Mouse (Mus musculus) megakaryocyte, embryonic 14.5 days (primary cell): ENCODE results near the gene Fmnl1. TPM values are rescaled to one million over a fixed set of nuclear protein-coding genes. Genes with fewer than 3 reads are reported as not detected.

Source experiments
- H3K27me3 ChIP-seq: replicated peaks from 2 replicates; pipeline ENCODE3; 2012; ENCODE audit warnings: inconsistent platforms
- H3K36me3 ChIP-seq: replicated peaks from 2 replicates; pipeline ENCODE3; 2012; ENCODE audit warnings: low read length, inconsistent platforms, mixed read lengths
- H3K4me1 ChIP-seq: 2 replicates; pipeline ENCODE4 v1.6.1; 2012; ENCODE audit warnings: inconsistent platforms
- H3K4me3 ChIP-seq: replicated peaks from 2 replicates; pipeline ENCODE3; 2012; ENCODE audit warnings: moderate library complexity, mild to moderate bottlenecking, inconsistent platforms
- H3K9me3 ChIP-seq: 2 replicates; pipeline ENCODE4 v1.6.1; 2012; ENCODE audit warnings: inconsistent platforms
- FLI1 ChIP-seq: IDR thresholded peaks from 2 replicates; pipeline ENCODE4 v1.6.1; 2012; ENCODE audit warnings: low read length, inconsistent platforms, mixed read lengths
- GATA1 ChIP-seq: IDR thresholded peaks from 3 replicates; pipeline ENCODE4 v1.6.1; 2012; ENCODE audit warnings: mixed read lengths, low read length, inconsistent platforms, borderline replicate concordance
- polyA plus RNA-seq: library from polyadenylated mRNA; stranded (reverse); fragments of >175 nt; gene quantifications from 2 replicates; pipeline ENCODE4 v1.2.3, GENCODE M21; 2012; ENCODE audit warnings: low replicate concordance; ENCODE audit not compliant: insufficient read depth

Fmnl1 gene
- polyA plus RNA-seq, 1 experiment = 36.6 TPM

DNA sequence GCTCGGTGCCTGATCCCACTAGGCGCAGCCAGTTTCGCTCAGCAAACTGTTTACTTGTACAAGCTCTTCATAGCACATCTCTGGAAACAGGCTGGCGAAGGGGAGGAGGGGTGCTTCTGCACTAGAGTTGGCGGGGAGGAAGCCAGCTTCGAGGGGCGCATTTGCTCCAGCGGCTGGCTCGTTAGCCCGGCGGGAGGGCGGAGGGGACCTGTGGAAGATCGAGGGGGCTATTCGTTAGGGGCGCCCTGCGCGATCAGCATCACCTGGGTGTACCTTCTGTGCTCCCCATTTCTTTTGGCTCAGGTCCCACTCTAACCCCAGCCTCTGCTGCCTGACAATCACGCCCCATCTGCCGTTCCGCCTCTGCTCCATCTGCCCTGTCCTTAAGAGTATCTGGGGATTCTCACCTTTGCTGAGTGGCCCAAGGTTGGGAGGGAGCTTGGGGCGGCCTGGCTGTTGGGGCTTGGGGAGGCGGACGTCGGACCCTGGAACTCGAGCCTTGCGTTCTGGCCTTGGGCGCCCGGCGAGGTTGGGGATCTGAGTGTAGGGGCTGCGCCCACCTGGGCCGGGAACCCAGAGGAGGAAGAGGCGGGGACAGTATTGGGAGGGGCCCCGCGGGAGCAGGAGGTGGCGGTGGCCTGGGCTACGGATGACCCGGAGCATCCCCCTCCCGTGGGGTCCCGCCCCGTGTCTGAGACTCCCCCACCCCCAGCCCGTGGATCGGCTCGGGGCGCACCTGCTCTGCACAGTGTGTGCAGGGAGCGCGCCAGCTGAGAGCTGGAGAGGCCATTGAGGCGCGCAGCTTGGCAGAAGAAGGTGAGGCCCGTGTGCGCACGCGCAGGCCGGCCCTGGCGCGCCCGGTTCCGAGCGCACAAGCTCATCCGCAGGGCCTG is 28.2 kb downstream of the Fmnl1 start:
- TF ChIP-seq FLI1 (no peak), GATA1 (no peak)

GRCm38 (mm10) chr11:103201664-103202063 is 30.8 kb downstream of the Fmnl1 start:
- H3K4me3 ChIP-seq = no peak overlapping the region
- peaks cover 61% of the 10 kb centered on the region for H3K27me3 ChIP-seq
- peaks cover 19% of the 10 kb centered on the region for H3K4me1 ChIP-seq
- TF ChIP-seq FLI1 = no peak
- no peak for TF ChIP-seq GATA1
- H3K9me3 ChIP-seq = no peaks in the 10 kb centered on the region
- H3K36me3 ChIP-seq = peaks cover 25% of the 10 kb centered on the region

More for the DNA sequence above, 28.2 kb downstream of the Fmnl1 start:
- no peaks in the 10 kb centered on the region for H3K9me3 ChIP-seq
- H3K36me3 ChIP-seq = peaks cover 50% of the 10 kb centered on the region
- peaks cover 19% of the 10 kb centered on the region for H3K4me1 ChIP-seq
- peaks cover 64% of the 10 kb centered on the region for H3K27me3 ChIP-seq
- H3K4me3 ChIP-seq = no peak overlapping the region

DNA sequence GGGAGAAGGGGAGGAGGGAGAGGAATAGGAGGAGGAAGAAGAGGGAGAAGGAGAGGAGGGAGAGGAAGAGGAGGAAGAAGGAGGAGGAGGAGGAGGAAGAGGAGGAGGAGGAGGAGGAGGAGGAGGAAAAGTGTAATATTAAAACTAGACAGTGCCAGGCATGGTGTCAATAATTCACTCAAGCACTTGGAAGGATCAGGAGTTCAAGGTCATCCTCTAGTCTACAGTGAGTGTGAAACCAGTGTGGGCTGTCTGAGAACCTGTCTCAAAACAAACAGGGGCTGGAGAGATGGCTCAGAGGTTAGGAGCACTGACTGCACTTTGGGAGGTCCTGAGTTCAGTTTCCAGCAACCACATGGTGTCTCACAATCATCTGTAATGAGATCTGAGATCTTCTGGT is 31.5 kb downstream of the Fmnl1 start:
- no peak overlapping the region for H3K4me3 ChIP-seq
- peaks cover 18% of the 10 kb centered on the region for H3K36me3 ChIP-seq
- TF ChIP-seq GATA1 = no peak
- no peak for TF ChIP-seq FLI1
- no peaks in the 10 kb centered on the region for H3K9me3 ChIP-seq
- H3K4me1 ChIP-seq = peaks cover 19% of the 10 kb centered on the region
- peaks cover 56% of the 10 kb centered on the region for H3K27me3 ChIP-seq

- Histone ChIP-seq H3K27me3 (peaks cover 54% of the 10 kb centered on the region), H3K4me3 (no peak overlapping the region), H3K4me1 (peaks cover 18% of the 10 kb centered on the region), H3K9me3 (no peaks in the 10 kb centered on the region), H3K36me3 (no peaks in the 10 kb centered on the region)
- TF ChIP-seq GATA1 (no peak), FLI1 (no peak)
These were observed 35.3 kb downstream of the Fmnl1 start for GRCm38 (mm10) chr11:103206203-103206602.

- TF ChIP-seq GATA1 (no peak), FLI1 (no peak)
- H3K36me3 ChIP-seq = no peaks in the 10 kb centered on the region
- no peak within 1 kb of the TSS for H3K4me3 ChIP-seq
- peaks cover 5% of the 10 kb centered on the region; the same call in 1 of the 2 replicates for H3K4me1 ChIP-seq
- H3K9me3 ChIP-seq = peaks cover 4% of the 10 kb centered on the region
- peaks cover 56% of the 10 kb centered on the region for H3K27me3 ChIP-seq
These were observed 37.6 kb downstream of the Fmnl1 start, which contains the start of gene 1700023F06Rik for GRCm38 (mm10) chr11:103208458-103208857. TSS of gene 1700023F06Rik (minus strand) at chr11:103208558.

DNA sequence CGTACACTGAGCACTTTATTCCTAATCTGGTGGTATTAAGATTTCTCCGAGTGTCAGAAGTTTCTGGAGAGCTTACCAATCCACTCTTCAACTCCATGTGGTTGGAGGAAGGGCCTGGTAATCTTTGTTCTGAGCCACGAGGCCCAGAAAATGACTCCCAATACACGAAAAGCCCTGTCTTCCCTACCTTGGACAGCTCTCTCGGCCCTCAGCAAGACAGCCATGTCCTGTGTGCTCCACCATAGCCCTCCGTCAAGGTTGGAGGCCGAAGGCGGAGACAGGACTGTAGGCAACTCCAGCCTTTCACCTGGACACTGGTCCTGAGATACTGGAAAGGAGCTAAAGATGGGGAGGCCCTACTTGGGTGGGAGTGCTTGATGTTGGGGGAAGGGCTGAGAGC is 39.4 kb downstream of the Fmnl1 start:
- TF ChIP-seq GATA1 (no peak), FLI1 (no peak)
- Histone ChIP-seq H3K27me3 (peaks cover 60% of the 10 kb centered on the region), H3K4me1 (peaks cover 6% of the 10 kb centered on the region), H3K4me3 (no peak overlapping the region), H3K9me3 (peaks cover 10% of the 10 kb centered on the region), H3K36me3 (no peaks in the 10 kb centered on the region)

DNA sequence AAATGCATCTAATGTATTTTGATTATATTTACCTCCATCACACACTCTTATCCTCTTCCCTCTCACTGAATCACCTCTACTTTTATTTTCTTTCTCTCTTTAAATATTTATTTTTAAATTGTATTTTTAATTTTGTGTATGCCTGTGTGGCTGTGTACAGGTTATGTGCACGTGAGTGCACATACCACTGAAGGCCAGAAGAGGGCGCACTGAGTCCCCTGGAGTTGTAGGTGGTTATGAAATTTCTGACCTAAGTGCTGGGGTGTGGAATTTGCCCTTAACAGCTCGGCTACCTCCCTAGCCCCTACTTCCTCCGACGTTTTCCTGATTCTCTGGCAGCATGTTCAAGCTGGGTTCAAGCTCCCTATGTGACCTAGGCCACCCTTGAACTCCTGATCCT is 42.8 kb downstream of the Fmnl1 start:
- peaks cover 24% of the 10 kb centered on the region for H3K4me1 ChIP-seq
- peaks cover 72% of the 10 kb centered on the region for H3K27me3 ChIP-seq
- H3K36me3 ChIP-seq = no peaks in the 10 kb centered on the region
- H3K4me3 ChIP-seq = no peak overlapping the region
- TF ChIP-seq GATA1 = no peak
- no peak for TF ChIP-seq FLI1
- peaks cover 10% of the 10 kb centered on the region for H3K9me3 ChIP-seq

- no peak overlapping the region for H3K4me3 ChIP-seq
- TF ChIP-seq FLI1 = no peak
- no peak for TF ChIP-seq GATA1
- H3K9me3 ChIP-seq = peaks cover 10% of the 10 kb centered on the region
- peaks cover 10% of the 10 kb centered on the region for H3K36me3 ChIP-seq
- peaks cover 23% of the 10 kb centered on the region for H3K4me1 ChIP-seq
- peaks cover 72% of the 10 kb centered on the region for H3K27me3 ChIP-seq
These were observed 44.4 kb downstream of the Fmnl1 start for GRCm38 (mm10) chr11:103215355-103215754.

GRCm38 (mm10) chr11:103217790-103218516 is 47.0 kb downstream of the Fmnl1 start, which contains the start of gene Spata32:
TSS of gene Spata32 (minus strand) at chr11:103218432.
- TF ChIP-seq GATA1 (no peak), FLI1 (no peak)
- peaks cover 23% of the 10 kb centered on the region for H3K4me1 ChIP-seq
- H3K9me3 ChIP-seq = peaks cover 10% of the 10 kb centered on the region
- H3K36me3 ChIP-seq = peaks cover 22% of the 10 kb centered on the region
- H3K27me3 ChIP-seq = peaks cover 68% of the 10 kb centered on the region
- H3K4me3 ChIP-seq = peak within 1 kb of the TSS; percentile 90
